Mouse (Mus musculus) liver, adult 2 months (tissue): ENCODE measurements around the gene Klf7. TPM values are rescaled to one million over a fixed set of nuclear protein-coding genes. Genes with fewer than 3 reads are reported as not detected.

Experiments used
- DNase-seq: peaks from one replicate; pipeline ENCODE4 v3.0.0-alpha.2; 2011; ENCODE audit warnings: low read depth, low spot score; ENCODE audit errors: extremely low read depth
- H3K27ac ChIP-seq: fragments of 200-500 bp; replicated peaks from 2 replicates; pipeline ENCODE4 v1.5.1; 2012; ENCODE audit warnings: low read depth, mild to moderate bottlenecking, control low read depth, inconsistent platforms, low read length; ENCODE audit not compliant: insufficient read depth
- H3K27me3 ChIP-seq: fragments of 200-500 bp; 2 replicates; pipeline ENCODE4 v1.6.1; 2012; ENCODE audit warnings: mild to moderate bottlenecking, moderate library complexity, low read length, inconsistent platforms; ENCODE audit not compliant: control insufficient read depth, insufficient read depth
- H3K36me3 ChIP-seq: fragments of 200-500 bp; 2 replicates; pipeline ENCODE4 v1.6.1; 2012; ENCODE audit warnings: low read length, inconsistent platforms; ENCODE audit not compliant: control insufficient read depth, insufficient read depth
- H3K4me1 ChIP-seq: fragments of 200-500 bp; 2 replicates; pipeline ENCODE4 v1.6.1; 2011; ENCODE audit warnings: low read length; ENCODE audit not compliant: control insufficient read depth, insufficient read depth
- H3K4me3 ChIP-seq: fragments of 200-500 bp; 2 replicates; pipeline ENCODE4 v1.5.1; 2011; ENCODE audit warnings: low read depth, mild to moderate bottlenecking, control low read depth, low read length, moderate library complexity; ENCODE audit not compliant: insufficient read depth
- H3K79me2 ChIP-seq: fragments of 200-500 bp; 2 replicates; pipeline ENCODE4 v1.6.1; 2012; ENCODE audit warnings: inconsistent platforms, mild to moderate bottlenecking, low read length, moderate library complexity; ENCODE audit not compliant: control insufficient read depth, insufficient read depth
- H3K9ac ChIP-seq: fragments of 200-500 bp; 2 replicates; pipeline ENCODE4 v1.6.1; 2012; ENCODE audit warnings: low read depth, mild to moderate bottlenecking, control low read depth, inconsistent platforms, low read length
- CTCF ChIP-seq: fragments of 200-500 bp; IDR thresholded peaks from 2 replicates; pipeline ENCODE4 v1.5.1; 2011; ENCODE audit warnings: low read depth, low read length, control low read depth
- POLR2A ChIP-seq: fragments of 200-500 bp; IDR thresholded peaks from 2 replicates; pipeline ENCODE4 v1.6.1; 2011; ENCODE audit warnings: low read length, control low read depth; ENCODE audit not compliant: insufficient read depth; ENCODE audit errors: extremely low read depth
- WGBS: fragments of 180-500 bp; shearing (Covaris S2); methylation state at CpG from one replicate; pipeline ENCODE4 v1.1.7; 2018; 5-methylcytosine and 5-hydroxymethylcytosine counted together
- polyA plus RNA-seq: library from polyadenylated mRNA; depleted of rRNA; stranded (reverse); fragments of >200 nt; gene quantifications from 2 replicates; pipeline ENCODE4 v1.2.3, GENCODE M21; 2012
- total RNA-seq: library from RNA; depleted of rRNA; stranded (reverse); fragments of >200 nt; gene quantifications from 2 replicates; pipeline ENCODE4 v1.2.3, GENCODE M21; 2014

Klf7 gene
- total and polyA plus RNA-seq, 2 experiments: 2.2 to 4.0 TPM

GRCm38 (mm10) chr1:64046087-64046801, 75.8 kb downstream of the Klf7 start:
- 92% methylated on average over 14 of the region's 14 CpGs for WGBS
- TF ChIP-seq CTCF: no peak
- TF ChIP-seq POLR2A: no peak
- Histone ChIP-seq H3K36me3 (peaks cover 3% of the 10 kb centered on the region; the same call in 1 of the 2 replicates), H3K27ac (no peak overlapping the region), H3K27me3 (no peaks in the 10 kb centered on the region), H3K4me3 (no peak overlapping the region), H3K4me1 (peaks cover 9% of the 10 kb centered on the region; the same call in 1 of the 2 replicates), H3K79me2 (peaks cover 5% of the 10 kb centered on the region; the same call in 1 of the 2 replicates), H3K9ac (no peak overlapping the region)
- DNase-seq: no peak

GRCm38 (mm10) chr1:64044577-64044976, 77.5 kb downstream of the Klf7 start:
- Histone ChIP-seq H3K4me1 (peaks cover 9% of the 10 kb centered on the region; the same call in 1 of the 2 replicates), H3K27me3 (no peaks in the 10 kb centered on the region), H3K9ac (no peak overlapping the region), H3K79me2 (peaks cover 5% of the 10 kb centered on the region; the same call in 1 of the 2 replicates), H3K4me3 (no peak overlapping the region), H3K27ac (no peak overlapping the region), H3K36me3 (peaks cover 3% of the 10 kb centered on the region; the same call in 1 of the 2 replicates)
- no peak for DNase-seq
- 55% methylated on average over 2 of the region's 2 CpGs for WGBS
- TF ChIP-seq CTCF (no peak), POLR2A (no peak)

GRCm38 (mm10) chr1:64040831-64041383, 81.2 kb downstream of the Klf7 start:
- peaks cover 10% of the 10 kb centered on the region for H3K4me1 ChIP-seq
- H3K36me3 ChIP-seq: peaks cover 3% of the 10 kb centered on the region; the same call in 1 of the 2 replicates
- TF ChIP-seq CTCF (no peak), POLR2A (no peak)
- 72% methylated on average over 5 of the region's 5 CpGs for WGBS
- no peak overlapping the region for H3K4me3 ChIP-seq
- 0 out of 2 replicates have a peak, but pooled peaks cover 5% of the 10 kb centered on the region for H3K79me2 ChIP-seq
- peak overlapping the region; percentile 18; the same call in 1 of the 2 replicates for H3K27ac ChIP-seq
- DNase-seq: peak; percentile 21
- no peaks in the 10 kb centered on the region for H3K27me3 ChIP-seq
- no peak overlapping the region for H3K9ac ChIP-seq

GRCm38 (mm10) chr1:64040061-64040686, 81.9 kb downstream of the Klf7 start:
- Histone ChIP-seq H3K79me2 (0 out of 2 replicates have a peak, but pooled peaks cover 1% of the 10 kb centered on the region), H3K4me3 (no peak overlapping the region), H3K36me3 (peaks cover 3% of the 10 kb centered on the region; the same call in 1 of the 2 replicates), H3K27me3 (no peaks in the 10 kb centered on the region), H3K4me1 (peaks cover 9% of the 10 kb centered on the region), H3K27ac (peak overlapping the region; percentile 18; the same call in 1 of the 2 replicates), H3K9ac (no peak overlapping the region)
- 87% methylated on average over 10 of the region's 10 CpGs for WGBS
- no peak for TF ChIP-seq POLR2A
- no peak for TF ChIP-seq CTCF
- DNase-seq: no peak

GRCm38 (mm10) chr1:64038343-64038742, 83.7 kb downstream of the Klf7 start:
- H3K9ac ChIP-seq: no peak overlapping the region
- no peak for TF ChIP-seq CTCF
- no peak for TF ChIP-seq POLR2A
- WGBS: 86% methylated on average over 5 of the region's 5 CpGs
- no peaks in the 10 kb centered on the region for H3K79me2 ChIP-seq
- peaks cover 4% of the 10 kb centered on the region; the same call in 1 of the 2 replicates for H3K36me3 ChIP-seq
- no peak for DNase-seq
- H3K27me3 ChIP-seq: no peaks in the 10 kb centered on the region
- H3K4me3 ChIP-seq: no peak overlapping the region
- no peak overlapping the region for H3K27ac ChIP-seq
- H3K4me1 ChIP-seq: peaks cover 5% of the 10 kb centered on the region
